Mouse (Mus musculus) heart, postnatal 14 days (tissue): Measurements from ENCODE around the gene Asxl2. TPM values are rescaled to one million over a fixed set of nuclear protein-coding genes. Genes with fewer than 3 reads are reported as not detected.
"Not testable (repeated sequence)": the region's sequence is repeated elsewhere in the genome, so short reads cannot be mapped to it uniquely, and the experiment has no call there.

ENCODE experiments used
- DNase-seq, 2 experiments: peaks; one replicate each; pipeline ENCODE4 v3.0.0; 2021 to 2022
- intact Hi-C: fragments of 180-260 bp; cut with DNase I; formaldehyde crosslinking; loops from one replicate; pipeline ENCODE4 v1.15.1; 2025
- long read RNA-seq, 2 experiments: library from polyadenylated mRNA; stranded (forward); transcript quantifications; one replicate each; pipeline ENCODE4 v2.0.0; 2021
- total RNA-seq, 2 experiments: library from RNA; stranded (reverse); gene quantifications; 2 replicates each; pipeline ENCODE4 v1.2.3; 2021

Asxl2 gene
- 10 to 100 TPM; 26.1 to 26.4 TPM for total RNA-seq
- long read RNA-seq, experiment 1, partial matches to known transcripts, result 0 of 1 reads
- long read RNA-seq, experiment 1, other reads (novel, unspliced or antisense), result 1 of 1 reads
- long read RNA-seq, experiment 2, partial matches to known transcripts, result 0 of 5 reads
- long read RNA-seq, experiment 2, other reads (novel, unspliced or antisense), result 5 of 5 reads

GRCm38 (mm10) chr12:3426530-3427034 lies at the start of gene Asxl2:
TSS of gene Asxl2 (plus strand) at chr12:3426857.
- peak; percentile 99 to 100 for DNase-seq
- intact Hi-C loops, result no loop called here

- no peak for DNase-seq
- intact Hi-C loops, result no loop called here
These were observed 49.5 kb upstream of the Asxl2 start for GRCm38 (mm10) chr12:3377190-3377589.

GRCm38 (mm10) chr12:3377755-3378154 lies 48.9 kb upstream of the Asxl2 start:
- DNase-seq, result no peak
- intact Hi-C loops, result no loop called here

GRCm38 (mm10) chr12:3384860-3385259 lies 41.8 kb upstream of the Asxl2 start:
- DNase-seq, result no peak
- intact Hi-C loops, result no loop called here

GRCm38 (mm10) chr12:3385271-3385670 lies 41.4 kb upstream of the Asxl2 start:
- intact Hi-C loops, result no loop called here
- DNase-seq, result no peak

GRCm38 (mm10) chr12:3385940-3386339 lies 40.7 kb upstream of the Asxl2 start:
- DNase-seq, result no peak

GRCm38 (mm10) chr12:3387891-3388290 lies 38.8 kb upstream of the Asxl2 start:
- no peak for DNase-seq
- intact Hi-C loops, result no loop called here

More at GRCm38 (mm10) chr12:3385940-3386339, 40.7 kb upstream of the Asxl2 start:
- intact Hi-C loops, result no loop called here

- DNase-seq, result no peak
- intact Hi-C loops, result no loop called here
These were observed 37.3 kb upstream of the Asxl2 start for GRCm38 (mm10) chr12:3389394-3389793.

- no peak for DNase-seq
- intact Hi-C loops, result loop anchor here (2.0 kb wide), 1 partner anchor 25 kb away; the partner anchor contains the start of gene Kif3c
These were observed 36.6 kb upstream of the Asxl2 start for GRCm38 (mm10) chr12:3390071-3390470.

- DNase-seq, result peak; percentile 86 to 91
- intact Hi-C loops, result loop anchor here (2.0 kb wide), 1 partner anchor 26 kb away; the partner anchor contains the start of gene Kif3c
These were observed 35.9 kb upstream of the Asxl2 start for GRCm38 (mm10) chr12:3390577-3391262.

GRCm38 (mm10) chr12:3391276-3391675 lies 35.4 kb upstream of the Asxl2 start:
- no peak for DNase-seq
- intact Hi-C loops, result loop anchor here (2.0 kb wide), 1 partner anchor 26 kb away; the partner anchor contains the start of gene Kif3c

- intact Hi-C loops, result no loop called here
- DNase-seq, result no peak
These were observed 33.5 kb upstream of the Asxl2 start for GRCm38 (mm10) chr12:3393140-3393539.

- intact Hi-C loops, result no loop called here
- no peak for DNase-seq
These were observed 29.7 kb upstream of the Asxl2 start for GRCm38 (mm10) chr12:3396931-3397330.

- intact Hi-C loops, DNase-seq: not testable (repeated sequence)
These were observed 21.0 kb upstream of the Asxl2 start for GRCm38 (mm10) chr12:3405662-3406061.

GRCm38 (mm10) chr12:3406585-3406984 lies 20.1 kb upstream of the Asxl2 start:
- DNase-seq, result no peak
- intact Hi-C loops, result no loop called here

- DNase-seq, result no peak
- intact Hi-C loops, result no loop called here
These were observed 11.7 kb upstream of the Asxl2 start for GRCm38 (mm10) chr12:3414956-3415355.

- intact Hi-C loops, result no loop called here
- no peak for DNase-seq
These were observed 7.9 kb upstream of the Asxl2 start for GRCm38 (mm10) chr12:3418761-3419160.

GRCm38 (mm10) chr12:3420519-3420918 lies 6.1 kb upstream of the Asxl2 start:
- no peak for DNase-seq
- intact Hi-C loops, result no loop called here

- intact Hi-C loops, result loop anchor here (2.0 kb wide), 1 partner anchor 114 kb away; the partner anchor contains the start of gene Rab10
- no peak for DNase-seq
These were observed 3.9 kb upstream of the Asxl2 start for GRCm38 (mm10) chr12:3422786-3423185.

GRCm38 (mm10) chr12:3424179-3424578 lies 2.5 kb upstream of the Asxl2 start:
- peak; percentile 18 to 19 for DNase-seq
- intact Hi-C loops, result no loop called here
